Mouse (Mus musculus) adrenal gland, adult 18-20 months (tissue): ENCODE measurements around the gene Pacs2. TPM values are rescaled to one million over a fixed set of nuclear protein-coding genes. Genes with fewer than 3 reads are reported as not detected.

Source experiments
- DNase-seq, 2 experiments: peaks; one replicate each; pipeline ENCODE4 v3.0.0; 2021 to 2022; ENCODE audit warnings: low spot score in 2 of 2
- total RNA-seq, 2 experiments: library from RNA; stranded (reverse); gene quantifications; 1 replicate in 1 of 2; 2 replicates in 1 of 2; pipeline ENCODE4 v1.2.3; 2021

Gene Pacs2
- total RNA-seq, 2 experiments from 2014 or later = 34.3 to 38.0 TPM

DNA sequence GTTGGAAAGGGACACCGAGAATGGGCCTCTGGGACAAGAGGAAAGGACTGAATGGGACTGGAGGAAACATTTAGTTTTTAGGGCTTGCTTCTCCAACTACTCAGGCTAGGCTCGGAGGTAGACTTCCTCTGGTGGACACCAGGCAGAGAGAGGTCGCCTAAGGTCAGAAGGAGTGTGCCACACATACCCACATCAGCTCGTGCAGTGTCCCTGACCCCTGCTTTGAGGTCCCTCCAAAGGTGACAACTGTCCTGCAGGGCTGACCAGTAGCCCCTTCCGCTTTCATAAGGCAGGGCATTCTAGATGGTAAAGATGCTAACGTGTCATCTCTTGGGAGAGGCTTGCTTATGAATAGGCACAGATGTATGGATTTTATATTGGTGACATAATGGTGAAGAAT, 61.2 kb downstream of the Pacs2 start:
- DNase-seq = no peak

DNA sequence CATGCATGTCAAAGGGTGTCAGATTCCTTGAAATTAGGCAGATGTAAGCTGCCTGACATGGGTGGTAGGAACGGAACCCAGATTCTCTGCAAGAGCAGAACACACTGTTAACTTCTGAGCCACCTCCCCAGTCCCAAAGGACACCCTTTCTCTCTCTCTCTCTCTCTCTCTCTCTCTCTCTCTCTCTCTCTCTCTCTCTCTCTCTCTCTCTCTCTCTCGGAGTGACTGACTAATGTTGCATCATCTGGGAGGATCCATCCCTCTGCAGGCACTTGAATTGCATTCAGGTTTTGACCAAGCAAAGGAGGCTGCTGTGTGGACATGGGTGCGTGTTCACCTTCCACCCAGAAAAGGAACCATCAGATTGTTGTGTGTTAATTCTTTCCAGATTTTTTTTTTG, 73.0 kb downstream of the Pacs2 start:
- DNase-seq = no peak

DNA sequence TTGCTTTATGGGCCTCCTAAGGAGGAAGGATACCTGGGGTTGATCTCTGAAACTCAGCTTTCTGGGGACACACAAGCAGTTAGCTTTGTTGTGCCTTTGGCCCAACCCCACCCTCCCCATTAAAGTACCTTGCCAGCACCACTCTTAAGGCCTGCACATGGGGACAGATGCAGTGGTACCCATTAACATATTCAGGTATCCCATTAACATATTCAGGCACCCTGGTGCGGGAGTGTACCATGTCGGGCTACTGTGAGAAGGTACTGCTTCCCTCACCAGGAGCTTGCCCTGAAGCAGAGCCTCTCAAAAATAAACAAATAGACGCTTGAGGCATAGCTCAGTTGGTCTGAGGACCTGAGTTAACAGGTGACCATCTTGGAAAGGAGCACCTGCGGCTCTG, 73.7 kb downstream of the Pacs2 start:
- no peak for DNase-seq

DNA sequence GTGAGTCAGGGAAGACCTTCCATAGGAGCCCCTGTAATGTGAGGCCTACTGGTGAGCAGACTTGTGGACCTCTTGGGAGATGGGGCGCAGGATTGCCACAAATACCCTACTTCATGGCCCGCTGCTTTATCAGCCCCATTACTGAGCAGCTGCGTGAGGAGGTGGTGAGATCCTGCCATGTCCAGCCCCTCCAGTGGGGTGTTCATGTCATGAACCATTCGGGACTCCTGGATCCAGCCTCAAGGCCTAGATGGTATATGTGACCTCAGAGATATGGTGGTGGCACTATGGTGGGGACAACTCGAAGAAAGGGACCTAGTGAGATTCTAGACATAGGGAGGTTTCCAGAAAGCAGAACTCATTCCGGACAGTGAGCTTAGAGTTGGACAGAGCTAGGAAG, 74.8 kb downstream of the Pacs2 start:
- no peak for DNase-seq

DNA sequence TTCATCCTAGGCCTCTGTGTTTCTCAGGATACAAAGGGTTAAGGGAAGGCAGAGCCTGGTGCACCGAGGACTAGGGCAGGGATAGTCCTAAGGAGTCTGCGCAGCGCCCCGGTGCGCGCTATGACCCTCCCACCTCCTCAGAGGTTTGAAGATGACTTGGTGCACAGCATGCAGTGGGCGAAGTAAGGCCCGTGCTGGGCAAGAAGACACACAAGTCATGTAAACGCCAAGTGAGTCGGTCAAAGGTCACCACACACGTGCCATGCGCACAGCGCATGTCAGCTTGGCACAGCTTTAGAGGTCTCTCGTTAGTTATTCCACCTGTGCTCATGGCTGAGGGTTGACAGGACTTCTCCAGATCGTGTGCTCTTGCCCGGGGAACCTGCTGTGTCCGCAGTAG, 75.7 kb downstream of the Pacs2 start:
- no peak for DNase-seq

DNA sequence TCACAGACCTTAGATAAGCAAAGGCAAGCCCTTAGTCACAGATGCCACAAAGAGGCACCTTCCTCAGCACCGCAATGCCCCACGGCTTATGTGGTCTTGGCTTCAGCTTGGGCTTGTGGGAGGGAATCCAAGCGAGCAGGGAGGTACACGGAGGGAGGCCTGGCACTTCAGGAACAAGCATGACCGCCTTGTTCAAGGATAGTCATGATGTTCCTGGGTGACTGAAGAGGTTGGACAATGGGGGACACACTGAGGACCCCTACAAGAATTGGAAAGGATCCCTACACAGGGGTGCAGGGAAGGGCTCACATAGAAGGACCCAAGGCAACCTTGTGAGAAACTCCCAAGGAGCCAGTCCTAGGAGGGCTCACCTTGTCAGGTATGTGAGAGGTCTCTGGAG, 82.7 kb downstream of the Pacs2 start:
- no peak for DNase-seq

DNA sequence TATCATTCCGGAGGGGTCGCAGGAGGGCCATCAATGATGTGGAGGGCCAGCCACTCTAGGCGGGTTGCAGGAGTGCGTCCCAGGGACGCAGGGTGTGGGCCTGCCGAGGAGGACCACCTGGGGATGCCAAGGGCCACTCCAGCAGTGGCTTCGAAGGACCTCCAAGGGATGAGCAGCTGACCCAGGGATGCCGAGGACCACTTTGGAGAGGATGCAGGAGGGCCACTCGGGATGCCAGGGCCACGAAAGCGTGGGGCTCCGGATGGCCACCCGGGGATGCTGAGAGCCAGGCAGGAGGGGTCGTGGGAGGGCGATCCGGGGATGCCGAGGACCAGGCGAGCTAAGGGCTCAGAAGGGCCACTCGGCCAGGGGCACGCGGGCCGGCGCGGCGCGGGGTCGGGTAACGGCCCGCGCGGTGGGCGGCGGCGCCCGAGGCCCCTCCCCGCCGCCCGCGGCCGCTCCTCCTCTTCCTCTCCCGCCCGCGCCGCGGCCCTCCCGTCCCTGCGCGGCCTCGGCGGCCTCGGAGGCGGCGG, 83.5 kb downstream of the Pacs2 start, which contains the start of gene Mta1:
Mta1 (plus strand) TSS at position 530 of the 533 bp plus-strand sequence.
- DNase-seq = peak; percentile 60 to 67

DNA sequence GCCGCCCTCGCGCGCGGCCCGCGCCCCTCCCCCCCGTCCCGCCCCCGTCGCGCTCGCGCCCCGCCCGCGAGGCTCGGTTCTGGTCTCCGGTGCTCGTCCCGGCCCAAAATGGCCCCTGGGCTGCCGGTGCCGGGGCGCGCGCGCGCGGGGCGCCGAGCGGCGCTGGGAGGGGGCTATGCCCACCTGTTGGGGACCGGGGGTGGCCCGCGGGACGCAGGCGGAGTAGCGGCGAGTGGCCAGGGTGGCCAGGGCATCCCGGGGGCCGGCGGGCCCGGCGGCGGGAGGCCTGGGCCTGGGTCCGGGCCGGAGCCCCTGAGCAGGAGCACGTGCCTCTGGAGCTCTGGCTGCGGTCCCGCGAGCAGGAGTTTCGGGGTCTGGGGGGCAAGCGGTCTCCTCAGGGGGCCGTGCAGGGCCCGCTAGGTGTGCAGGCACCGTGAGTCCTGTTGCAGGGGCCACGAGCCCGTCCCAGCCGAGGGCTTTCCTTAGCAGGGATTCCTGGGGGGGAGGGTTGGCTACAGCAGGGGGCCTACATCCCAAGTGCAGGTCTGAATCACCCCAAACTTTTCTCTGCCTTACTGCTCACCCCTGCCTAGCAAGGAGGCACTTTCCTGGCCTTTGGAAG, 84.3 kb downstream of the Pacs2 start:
- DNase-seq = peak in 1 of 2 experiments; percentile 53

DNA sequence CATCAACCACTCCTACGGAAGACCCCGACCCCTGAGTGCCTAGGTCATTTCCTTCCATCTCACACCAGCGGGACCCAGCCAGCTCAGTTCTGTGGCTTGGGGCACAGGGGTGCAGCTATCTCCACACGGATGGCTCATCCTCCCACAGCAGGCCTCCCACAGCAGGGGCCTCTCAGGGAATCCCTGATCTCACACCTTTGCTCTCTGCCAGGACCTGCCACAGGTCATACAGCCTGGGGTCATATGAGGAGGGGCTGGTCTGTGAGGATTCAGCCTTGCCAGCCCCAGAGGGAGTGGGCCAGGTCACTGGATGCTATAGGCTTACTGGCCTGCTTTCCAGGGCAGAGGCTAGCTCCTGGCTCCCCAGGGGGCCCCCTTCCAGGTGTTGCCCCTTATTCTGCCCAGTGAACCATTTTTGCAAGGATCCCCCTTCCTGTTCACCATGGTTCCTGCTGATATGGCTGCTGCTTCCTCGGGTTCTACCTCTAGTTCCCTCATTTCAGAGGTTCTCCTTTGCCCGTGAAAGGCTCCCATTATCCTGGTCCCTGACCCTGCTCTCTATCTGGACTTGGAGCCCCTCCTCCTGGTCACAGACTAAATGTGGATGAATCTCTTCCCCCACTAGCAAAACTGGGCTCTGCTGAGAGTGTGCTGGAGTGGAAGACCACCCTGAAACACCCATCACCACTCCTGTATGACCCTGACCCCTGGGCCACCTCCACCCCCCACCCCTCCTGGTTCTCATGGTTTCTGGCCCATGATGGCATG, 85.3 kb downstream of the Pacs2 start:
- DNase-seq = no peak

DNA sequence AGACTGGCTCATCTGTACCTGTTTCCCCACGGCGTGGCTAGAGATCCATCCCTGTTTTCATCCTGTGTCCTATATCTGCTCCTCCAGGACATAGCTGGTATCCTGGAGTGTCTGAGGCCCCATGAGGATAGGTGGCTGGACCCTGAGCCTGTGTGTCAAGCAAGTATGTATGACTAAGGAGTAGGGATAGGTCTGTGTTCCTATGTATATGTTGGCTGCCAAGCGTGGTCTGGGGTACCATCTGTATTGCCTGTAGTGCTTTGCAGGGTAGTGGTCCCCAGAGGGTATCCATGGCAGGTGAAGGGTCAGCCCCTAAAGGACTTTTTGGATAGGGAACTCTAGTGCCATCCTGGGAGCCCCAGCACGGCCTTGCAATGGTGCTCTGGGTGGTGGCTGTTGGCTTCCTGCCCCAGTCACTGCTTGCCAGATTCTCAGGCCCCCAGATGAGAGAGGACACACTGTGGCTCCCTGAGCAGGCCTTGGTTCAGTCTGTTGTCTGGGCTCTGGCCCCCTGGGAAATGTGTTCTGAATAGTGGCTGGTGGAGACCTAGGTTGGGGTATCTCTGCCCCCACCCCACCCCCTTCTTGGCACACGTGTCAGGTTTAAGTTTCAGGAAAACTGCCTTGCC, 86.3 kb downstream of the Pacs2 start:
- DNase-seq = no peak

DNA sequence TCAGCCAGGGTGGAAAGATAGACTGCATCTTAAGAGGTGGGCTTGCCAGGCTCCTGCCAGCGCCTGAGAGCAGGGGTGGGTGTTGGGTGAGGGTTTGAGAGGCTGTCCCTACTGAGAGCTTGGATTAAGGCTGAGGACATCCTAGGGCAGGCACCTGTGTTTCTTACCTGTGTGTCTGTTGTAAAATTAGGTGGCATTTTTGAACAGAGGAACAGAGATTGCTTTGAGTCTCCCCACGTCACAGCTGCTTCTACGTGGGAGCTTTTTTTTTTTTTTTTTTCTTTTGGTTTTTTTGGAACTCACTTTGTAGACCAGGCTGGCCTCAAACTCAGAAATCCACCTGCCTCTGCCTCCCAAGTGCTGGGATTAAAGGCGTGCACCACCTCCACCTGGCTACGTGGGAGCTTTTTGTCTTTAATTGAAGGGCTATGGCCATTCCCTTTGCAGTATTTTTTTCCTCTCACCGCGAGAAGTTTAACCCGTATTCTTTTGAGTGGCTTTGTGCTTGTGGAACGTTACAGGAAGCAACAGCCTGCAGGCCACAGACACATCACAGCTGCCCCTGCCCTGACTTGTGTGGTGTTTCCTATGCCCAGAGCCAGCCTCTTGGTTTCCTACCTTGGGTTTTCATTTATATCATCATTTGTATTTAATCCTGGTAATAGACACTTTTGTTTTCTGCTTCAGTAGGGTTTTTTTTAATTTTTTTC, 87.1 kb downstream of the Pacs2 start:
- DNase-seq = no peak

DNA sequence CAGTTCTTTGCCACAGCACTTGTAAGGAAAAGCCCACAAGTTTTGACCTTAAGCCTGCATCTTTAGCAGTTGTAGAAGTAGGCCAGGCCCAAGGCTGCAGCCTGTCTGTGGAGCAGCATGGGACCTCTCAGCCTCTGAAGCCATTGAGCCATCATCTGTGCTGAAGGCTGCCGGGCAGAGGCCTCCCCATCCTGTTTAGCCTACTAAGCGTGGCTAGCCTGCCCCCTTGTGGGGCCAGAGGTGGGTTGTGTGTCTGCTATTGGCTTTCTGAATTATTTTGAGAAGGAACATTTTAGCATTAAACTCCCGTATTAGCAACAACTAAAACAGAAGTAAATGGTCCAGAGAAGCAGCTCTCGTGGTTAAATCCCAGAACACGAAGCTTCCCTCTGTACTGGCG, 88.2 kb downstream of the Pacs2 start:
- peak in 1 of 2 experiments; percentile 60 for DNase-seq

DNA sequence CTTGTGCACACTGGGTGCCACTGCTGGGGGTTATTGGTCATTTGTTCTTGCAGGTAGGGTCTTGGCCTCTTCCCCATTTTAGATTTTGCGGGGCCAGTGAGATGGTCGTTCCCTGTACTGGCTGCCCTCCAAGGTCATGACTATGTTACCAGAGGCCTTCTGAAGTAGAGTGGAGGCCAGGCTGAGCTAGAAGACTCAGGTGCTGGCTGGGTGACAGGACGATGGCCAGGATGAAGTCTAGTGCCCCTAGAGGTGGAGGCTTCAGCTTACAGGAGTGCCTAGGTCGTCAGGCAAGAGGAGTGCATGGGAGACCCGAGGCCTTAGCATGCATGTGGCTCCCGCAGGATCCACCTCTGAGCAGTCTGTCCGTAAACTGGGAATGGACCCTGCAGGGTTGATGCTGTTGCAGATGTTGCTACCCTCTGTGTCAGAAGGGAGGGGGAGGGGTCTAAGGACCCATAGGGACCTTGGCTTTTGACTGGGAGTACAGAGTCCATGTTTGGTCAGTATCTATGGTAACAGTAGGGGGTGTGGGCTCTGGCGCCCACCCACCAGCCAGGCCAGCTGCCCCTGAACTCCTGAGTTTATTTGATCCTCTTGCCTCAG, 89.6 kb downstream of the Pacs2 start:
- DNase-seq = no peak

DNA sequence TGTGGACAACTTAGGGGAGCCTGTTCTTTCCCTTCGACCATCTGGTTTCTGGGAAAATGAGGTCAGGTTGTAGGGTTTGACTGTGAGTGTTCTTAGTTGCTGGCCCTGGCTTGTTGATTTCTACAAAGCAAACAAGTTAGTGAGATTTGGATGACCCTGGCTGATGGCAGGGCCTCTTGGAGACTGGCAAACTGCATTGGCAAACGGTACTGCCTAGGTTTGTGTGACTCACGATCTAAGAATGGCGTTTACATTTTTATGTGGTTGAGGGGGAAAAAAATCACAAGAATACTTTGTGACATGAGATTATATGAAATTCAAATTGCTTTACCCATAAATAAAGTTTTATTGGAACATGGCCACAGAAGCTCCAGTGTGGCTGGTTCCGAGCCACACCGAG, 92.1 kb downstream of the Pacs2 start:
- DNase-seq = no peak

DNA sequence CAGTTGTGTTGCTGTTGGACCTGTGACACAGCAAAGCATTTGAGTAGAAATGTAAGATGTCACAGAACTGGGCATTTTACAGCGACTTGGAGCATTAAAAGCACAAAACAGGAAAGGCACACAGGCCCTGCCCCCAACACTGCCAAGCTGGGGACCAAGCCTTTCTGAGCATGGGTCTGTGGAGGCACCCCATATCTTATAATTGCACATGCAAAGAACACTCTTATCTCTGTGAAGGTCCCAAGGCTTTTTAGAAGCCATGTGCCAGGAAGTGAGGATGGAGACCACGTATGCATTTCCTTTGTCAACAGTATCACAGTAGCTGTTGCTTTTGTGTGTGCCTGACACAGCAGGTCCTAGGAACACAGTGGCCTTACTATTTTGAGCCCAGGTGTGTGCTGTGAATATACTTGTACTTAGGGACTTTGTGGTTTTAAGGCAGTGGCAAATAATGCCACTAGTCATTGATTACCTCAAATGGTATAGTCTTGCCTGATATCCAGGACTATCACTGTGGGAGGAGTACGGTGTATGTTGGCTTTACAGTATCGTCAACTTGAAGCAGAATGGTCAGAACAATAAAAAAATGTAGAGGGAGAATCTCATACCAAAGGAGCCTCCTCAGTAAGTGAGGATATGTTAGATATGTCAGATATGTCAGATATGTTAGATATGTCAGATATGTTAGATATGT, 93.3 kb downstream of the Pacs2 start:
- no peak for DNase-seq

DNA sequence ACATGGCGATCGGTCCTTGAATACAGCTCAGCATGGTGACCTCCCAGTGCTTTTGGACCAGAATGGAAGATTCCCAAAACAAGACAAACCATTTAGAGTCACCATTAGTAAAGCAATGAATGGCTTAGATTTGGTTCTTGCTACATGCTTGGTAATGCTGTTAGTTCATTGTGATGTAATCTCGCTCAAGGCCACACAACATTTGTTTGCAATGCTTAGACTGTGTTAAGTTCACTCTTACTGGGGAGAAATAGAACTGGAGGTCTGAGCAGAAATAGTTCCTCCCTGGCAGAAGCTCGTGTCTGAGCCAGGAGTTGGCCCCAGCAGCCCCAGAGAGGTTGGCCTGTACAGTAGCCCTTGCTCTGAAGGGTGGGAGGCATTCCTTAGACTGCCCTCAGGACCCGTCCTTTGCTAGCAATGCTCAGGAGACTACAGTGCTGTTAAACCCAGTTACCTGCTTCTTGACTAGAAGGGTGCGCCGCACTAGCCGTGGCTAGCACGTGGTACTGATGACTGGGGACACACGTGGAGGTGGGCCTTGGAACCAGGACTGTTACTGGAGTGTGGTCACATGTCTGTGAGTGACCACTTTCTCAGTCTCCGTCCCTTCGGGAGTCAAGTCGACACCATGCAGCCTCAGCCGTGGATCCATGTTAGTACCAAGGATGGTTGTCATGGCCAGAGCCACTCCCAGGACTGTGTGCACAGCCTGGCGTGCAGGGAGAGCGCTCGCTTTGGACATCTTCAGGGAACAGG, 94.4 kb downstream of the Pacs2 start:
- DNase-seq = no peak

DNA sequence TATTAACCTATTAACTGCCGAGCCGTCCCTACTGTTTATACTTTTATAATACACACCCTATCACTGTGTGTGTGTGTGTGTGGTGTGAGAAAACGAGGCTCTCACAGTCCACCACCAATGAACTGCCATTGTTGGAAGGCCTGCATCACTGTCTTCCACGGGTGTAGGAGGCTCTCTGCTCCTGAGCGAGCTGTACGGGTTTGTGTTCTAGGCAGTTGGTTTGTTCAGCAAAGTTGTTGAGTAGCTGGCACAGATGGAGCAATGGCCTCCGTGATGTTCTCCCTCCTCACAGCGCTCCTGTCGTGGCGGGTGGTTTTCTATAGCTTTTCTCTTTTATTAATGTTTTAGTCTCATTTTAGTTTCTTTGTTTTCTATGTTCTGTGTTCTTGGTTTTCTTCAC, 95.5 kb downstream of the Pacs2 start:
- no peak for DNase-seq

DNA sequence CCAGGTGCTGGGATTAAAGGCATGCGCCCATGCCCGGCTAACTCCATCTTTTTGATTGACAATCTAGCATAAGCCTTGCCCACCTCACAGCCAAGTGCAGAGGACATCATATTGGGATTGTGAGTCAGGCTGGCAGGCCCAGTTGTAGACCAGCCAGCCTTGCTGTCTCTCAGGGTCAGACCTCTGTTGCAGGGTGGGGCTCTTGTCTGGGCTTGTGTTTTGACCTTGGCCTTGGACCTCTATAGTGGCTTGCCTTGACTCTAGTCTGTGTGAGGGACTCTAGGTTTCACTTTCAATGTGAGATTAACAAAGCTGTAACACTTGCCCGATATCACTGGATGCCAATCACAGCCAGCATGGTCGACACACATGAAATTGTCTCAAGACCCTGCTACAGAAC, 99.8 kb downstream of the Pacs2 start:
- no peak for DNase-seq

DNA sequence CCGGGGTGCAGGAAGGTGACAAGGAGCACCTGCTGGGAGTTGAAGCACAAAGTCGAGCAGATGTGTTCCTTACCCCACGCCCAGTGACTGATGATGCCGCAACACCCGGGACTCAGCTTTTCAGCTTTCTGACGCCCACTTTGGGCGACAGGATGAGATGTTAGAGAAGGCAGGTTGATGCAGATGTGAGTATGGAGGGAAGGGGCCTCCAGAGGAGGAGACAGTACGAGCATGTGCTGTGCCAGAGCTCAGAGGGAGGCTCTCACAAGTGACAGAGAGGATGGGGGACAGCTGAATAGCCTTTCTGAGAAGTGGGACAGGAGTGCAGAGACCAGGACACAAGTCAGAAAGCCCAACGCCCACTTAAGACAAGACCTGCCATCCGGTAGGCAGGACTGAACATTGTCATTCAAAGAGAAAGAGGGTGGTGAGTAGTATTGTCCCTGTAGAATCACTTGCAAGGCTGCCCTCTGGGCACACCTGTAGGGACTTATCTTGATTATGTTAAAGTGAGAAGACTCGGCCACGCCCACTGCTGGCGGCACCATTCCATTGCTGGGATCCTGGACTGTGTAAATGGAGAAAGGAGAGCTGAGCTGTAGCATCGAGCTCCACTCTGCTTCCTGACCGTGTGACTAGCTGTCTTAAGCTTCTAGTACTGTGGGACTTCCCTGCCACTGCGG, 100.7 kb downstream of the Pacs2 start:
- no peak for DNase-seq
